Mouse (Mus musculus) cerebellum, adult 18-20 months (tissue): ENCODE measurements at regions not wholly inside any gene's neighbourhood (a gene's known extent, or its start where the extent isn't known, plus 50 kb on each side); places are given as distances from the start of the nearest gene placed in this dataset.

Source experiments
- DNase-seq, 2 experiments: peaks; one replicate each; pipeline ENCODE4 v3.0.0; 2021

- DNase-seq: no peak
Observed at GRCm38 (mm10) chr14:72200307-72200706, 291.3 kb downstream of the Gm9195 start.

GRCm38 (mm10) chr14:72199900-72200299 is 291.7 kb downstream of the Gm9195 start:
- no peak for DNase-seq

- no peak for DNase-seq
Observed at GRCm38 (mm10) chr14:72197972-72198371, 293.7 kb downstream of the Gm9195 start.

GRCm38 (mm10) chr14:72187329-72187984 is 304.2 kb downstream of the Gm9195 start:
- DNase-seq: peak; percentile 4 to 11

DNA sequence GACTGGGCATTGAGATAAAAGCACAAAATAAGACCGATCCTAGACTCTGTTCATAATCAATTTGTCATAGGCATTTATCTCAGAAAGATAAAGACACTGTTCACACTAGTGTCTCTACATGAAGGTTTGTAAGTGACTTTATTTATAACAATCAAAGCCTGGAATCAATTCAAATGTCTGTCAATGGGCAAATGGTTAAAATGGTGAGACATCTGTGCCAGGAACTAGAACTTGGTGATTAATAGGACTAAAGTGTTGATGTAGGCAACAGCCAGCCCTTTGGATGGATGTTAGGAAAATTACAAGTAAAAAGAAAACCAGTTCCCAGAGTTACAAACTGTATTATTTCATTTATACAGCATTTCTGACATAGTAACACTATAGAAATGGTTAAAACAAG is 315.9 kb downstream of the Gm9195 start:
- no peak for DNase-seq

- no peak for DNase-seq
Observed at GRCm38 (mm10) chr14:72172549-72173405, 318.9 kb downstream of the Gm9195 start.

GRCm38 (mm10) chr14:72171777-72172176 is 319.9 kb downstream of the Gm9195 start:
- no peak for DNase-seq

- DNase-seq: no peak
Observed at GRCm38 (mm10) chr14:72158537-72159323, 332.9 kb downstream of the Gm9195 start.

GRCm38 (mm10) chr14:72155197-72155907 is 336.3 kb downstream of the Gm9195 start:
- DNase-seq: no peak

GRCm38 (mm10) chr14:72151676-72152075 is 340.0 kb downstream of the Gm9195 start:
- no peak for DNase-seq

DNA sequence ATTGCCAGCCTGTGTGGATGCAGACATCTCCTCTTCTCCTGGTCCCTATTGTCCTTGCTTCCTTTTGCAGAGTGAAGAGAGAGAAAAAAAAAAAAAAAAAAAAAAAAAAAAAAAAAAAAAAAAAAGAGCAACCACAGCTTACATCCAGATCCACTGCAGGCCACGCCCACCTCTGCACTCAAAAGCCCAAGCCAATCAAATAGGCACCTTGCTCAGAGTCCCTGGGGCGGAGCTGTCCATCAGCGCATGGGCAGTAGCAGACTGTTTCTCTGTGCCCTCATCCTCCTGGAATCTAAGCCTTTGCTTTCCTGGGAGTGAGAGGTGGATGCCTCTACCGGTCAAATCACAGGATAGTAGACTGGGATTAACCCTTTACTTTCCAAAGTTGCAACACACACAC is 342.2 kb downstream of the Gm9195 start:
- no peak for DNase-seq

DNA sequence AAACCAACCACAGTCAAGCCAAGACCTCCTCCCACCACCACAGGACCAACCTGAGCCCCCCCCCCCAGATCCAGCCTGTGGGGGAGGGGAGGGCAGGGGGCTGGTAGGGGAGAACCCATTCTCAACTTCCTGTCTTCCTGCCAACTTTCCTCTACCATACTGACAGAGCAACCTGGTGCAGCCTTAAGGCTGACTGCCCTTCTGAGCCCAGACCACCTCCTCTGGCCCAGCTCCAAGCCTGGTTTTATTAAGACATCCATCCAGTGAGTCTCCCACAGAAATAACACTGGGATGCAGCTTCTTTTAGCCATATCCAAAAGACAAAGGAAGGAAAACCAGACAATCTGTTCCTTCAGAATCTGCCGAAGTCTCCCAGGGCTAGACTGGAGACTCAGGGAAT is 342.8 kb downstream of the Gm9195 start:
- DNase-seq: no peak

- no peak for DNase-seq
Observed at GRCm38 (mm10) chr14:72146381-72146780, 345.3 kb downstream of the Gm9195 start.

- DNase-seq: peak; percentile 7 to 8
Observed at GRCm38 (mm10) chr14:72142883-72143487, 348.7 kb downstream of the Gm9195 start.

GRCm38 (mm10) chr14:72141136-72141535 is 350.5 kb downstream of the Gm9195 start:
- no peak for DNase-seq

DNA sequence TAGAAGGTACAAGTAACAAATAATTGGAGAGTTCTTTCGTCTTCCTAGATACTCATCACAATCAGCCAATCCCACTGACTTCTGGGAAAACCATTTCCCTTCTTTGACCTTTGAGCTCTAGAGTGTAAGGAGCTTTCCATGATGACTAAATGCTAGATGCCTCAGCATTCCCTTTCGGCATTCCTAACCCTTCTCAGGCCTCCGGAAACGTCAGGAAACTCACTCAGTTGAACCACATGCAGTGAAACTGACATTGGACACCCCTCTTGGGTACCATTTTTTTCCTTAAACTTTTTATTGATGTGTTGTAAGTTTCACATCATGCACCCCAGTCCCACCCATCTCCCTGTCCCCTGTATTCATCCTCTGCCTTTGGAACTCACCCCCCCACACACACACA is 361.5 kb downstream of the Gm9195 start:
- DNase-seq: no peak

DNA sequence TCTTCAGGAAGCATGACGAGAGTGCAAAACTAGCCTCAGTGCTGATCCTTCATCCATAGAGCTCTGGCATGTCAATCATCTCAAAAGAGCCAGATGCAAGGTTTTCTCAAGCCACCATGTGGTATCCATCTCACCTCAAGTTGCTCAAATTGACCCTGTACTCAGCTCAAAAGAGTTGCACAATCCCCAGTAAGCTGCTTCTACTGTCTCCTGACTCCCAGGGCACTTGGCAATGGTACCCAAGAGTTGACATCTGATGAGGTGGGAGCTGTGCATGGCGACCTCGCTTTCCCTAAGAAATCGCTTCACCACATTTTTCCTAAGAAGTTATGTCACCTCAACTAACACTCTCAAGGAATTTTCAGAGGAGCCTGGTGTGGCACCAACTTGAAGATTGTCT is 369.9 kb downstream of the Gm9195 start:
- no peak for DNase-seq

- no peak for DNase-seq
Observed at GRCm38 (mm10) chr14:72121006-72121405, 370.6 kb downstream of the Gm9195 start.

DNA sequence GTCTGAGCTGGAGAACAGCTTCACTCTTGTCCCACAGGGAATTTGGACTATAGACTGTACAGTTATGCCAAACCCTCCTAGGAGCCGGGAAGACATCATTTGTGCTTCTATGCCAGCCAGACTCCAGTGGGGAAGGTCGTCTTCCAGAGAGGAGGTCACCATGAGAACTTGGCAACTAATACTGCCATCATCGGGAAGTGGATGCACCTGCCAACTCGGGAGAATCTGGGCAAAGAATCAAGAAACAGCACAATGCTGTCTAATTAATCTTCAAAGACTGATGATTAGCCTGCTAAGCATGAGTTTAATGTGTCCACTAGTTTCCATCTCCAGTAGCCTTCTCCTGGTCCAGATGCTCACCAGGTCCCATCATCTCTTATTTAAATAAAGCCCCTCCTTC is 374.8 kb downstream of the Gm9195 start:
- peak; percentile 41 to 48 for DNase-seq

DNA sequence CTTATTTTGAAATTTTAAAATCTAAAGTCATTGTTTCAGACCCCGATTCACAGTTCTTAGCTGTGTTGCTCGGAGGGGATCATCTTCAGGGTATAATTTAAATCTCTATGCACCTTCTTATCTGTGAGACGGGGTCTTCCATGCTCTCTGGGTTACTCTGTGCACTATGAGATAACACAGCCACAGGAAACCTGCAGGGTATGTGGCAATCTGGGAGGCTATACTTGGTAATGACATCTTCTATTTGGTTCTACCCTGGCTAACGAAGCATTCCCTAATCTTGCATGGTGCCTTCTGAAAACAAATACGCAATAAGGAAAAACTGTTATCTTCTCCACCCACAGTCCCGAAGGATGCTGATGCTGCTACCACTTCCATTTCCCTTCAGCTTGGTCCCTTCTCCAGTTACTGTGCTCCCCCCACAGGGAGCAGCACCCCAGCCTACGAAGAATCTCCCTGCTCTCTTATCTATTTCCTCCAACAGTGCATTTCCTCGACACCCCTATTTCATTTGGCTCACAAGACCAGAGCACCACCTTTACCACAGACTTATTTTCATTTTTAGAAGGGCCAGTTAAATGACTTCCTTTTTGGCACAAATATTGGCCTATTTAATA is 378.2 kb downstream of the Gm9195 start:
- no peak for DNase-seq

DNA sequence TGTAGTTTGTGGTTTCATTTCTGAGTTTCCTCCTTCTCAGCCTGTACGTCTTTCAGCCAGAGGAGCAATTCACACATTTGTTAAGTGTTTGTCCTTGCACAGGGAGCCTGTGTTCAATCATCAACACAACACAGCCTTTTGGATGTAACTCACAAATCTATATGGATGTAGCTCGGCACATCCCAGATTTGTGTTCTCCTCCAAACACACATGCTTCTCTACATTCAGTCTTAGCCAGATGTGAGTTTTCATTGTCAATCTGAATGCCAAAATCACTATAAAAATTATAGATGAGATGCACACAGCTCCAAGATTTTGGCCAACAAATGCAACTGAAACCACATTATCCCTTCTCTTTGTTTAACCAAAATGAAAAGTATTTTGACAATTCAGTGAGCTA is 380.9 kb downstream of the Gm9195 start:
- no peak for DNase-seq

GRCm38 (mm10) chr14:72091579-72091978 is 400.1 kb downstream of the Gm9195 start:
- DNase-seq: no peak
